Mouse (Mus musculus): Measurements from ENCODE around the gene Mgat4b. TPM values are rescaled to one million over a fixed set of nuclear protein-coding genes. Genes with fewer than 3 reads are reported as not detected.

Mgat4b gene
- polyA plus RNA-seq, 1 experiment from 2014 or later = 24.2 TPM

DNA sequence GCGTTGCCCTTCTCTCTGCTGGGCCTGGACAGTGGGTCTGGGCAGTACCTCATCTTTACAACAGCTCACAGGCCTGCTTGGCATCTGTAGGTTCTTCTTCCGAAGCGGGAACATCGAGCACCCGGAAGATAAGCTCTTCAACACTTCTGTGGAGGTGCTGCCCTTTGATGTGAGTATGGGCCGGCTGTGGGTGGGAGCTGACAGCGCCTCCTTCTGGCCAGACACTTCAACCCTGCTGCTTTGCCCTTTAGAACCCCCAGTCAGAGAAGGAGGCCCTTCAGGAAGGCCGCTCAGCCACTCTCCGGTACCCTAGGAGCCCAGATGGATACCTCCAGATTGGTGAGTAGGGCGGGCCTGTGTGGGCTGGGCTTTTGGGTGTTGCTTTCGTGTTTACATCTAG lies 23.3 kb downstream of the Mgat4b start:
- H3K4me1 ChIP-seq (replicated peaks; ENCODE audit: control insufficient read depth, insufficient read depth, low read length) = peaks cover 8% of the 10 kb centered on the region
- H3K4me3 ChIP-seq (ENCODE audit: low read depth, low read length) = no peak overlapping the region
- peaks cover 19% of the 10 kb centered on the region for H3K27me3 ChIP-seq (ENCODE audit: control insufficient read depth, insufficient read depth, low read length)
- no peak overlapping the region for H3K4me2 ChIP-seq (ENCODE audit: low read depth, low read length, severe bottlenecking)
- H3K9me3 ChIP-seq (ENCODE audit: control insufficient read depth, low read length) = no peaks in the 10 kb centered on the region
- H3K9ac ChIP-seq (ENCODE audit: low read length) = no peak overlapping the region
- no peak overlapping the region for H3K27ac ChIP-seq (ENCODE audit: low read depth, low read length)
- WGBS = 86% methylated on average over 11 of the region's 11 CpGs
- peaks cover 5% of the 10 kb centered on the region; the same call in 1 of the 2 replicates for H3K36me3 ChIP-seq (ENCODE audit: control insufficient read depth, insufficient read depth, low read length)
- ATAC-seq (replicated peaks; ENCODE audit: low FRiP score) = no peak
- DNase-seq (ENCODE audit: low spot score) = peak; percentile 54

DNA sequence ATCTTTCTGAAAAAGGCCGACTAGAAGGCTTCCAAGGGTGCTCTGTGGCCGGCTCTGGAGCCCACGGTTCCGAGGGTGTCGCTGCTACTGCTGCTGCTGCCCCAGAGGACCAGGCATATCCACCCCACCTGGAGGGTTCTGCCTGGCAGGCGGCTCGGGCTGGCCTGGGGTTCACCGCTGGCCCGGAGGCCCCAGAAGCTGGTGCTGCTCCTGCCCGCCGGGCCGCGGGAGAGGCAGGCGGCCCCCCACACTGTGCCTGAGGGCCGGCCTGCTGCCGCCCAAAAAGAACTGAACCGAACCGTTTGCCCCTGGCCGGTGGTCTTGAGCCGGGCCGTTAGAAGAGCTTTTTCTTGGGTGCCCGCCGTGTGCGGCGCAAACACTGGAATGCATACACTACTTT lies 23.9 kb downstream of the Mgat4b start:
- H3K4me1 ChIP-seq (replicated peaks; ENCODE audit: control insufficient read depth, insufficient read depth, low read length) = peaks cover 5% of the 10 kb centered on the region; the same call in 1 of the 2 replicates
- H3K36me3 ChIP-seq (ENCODE audit: control insufficient read depth, insufficient read depth, low read length) = peaks cover 5% of the 10 kb centered on the region; the same call in 1 of the 2 replicates
- no peak overlapping the region for H3K4me2 ChIP-seq (ENCODE audit: low read depth, low read length, severe bottlenecking)
- H3K27ac ChIP-seq (ENCODE audit: low read depth, low read length) = no peak overlapping the region
- DNase-seq (ENCODE audit: low spot score) (no peak), ATAC-seq (replicated peaks; ENCODE audit: low FRiP score) (no peak)
- H3K9ac ChIP-seq (ENCODE audit: low read length) = no peak overlapping the region
- no peak overlapping the region for H3K4me3 ChIP-seq (ENCODE audit: low read depth, low read length)
- no peaks in the 10 kb centered on the region for H3K9me3 ChIP-seq (ENCODE audit: control insufficient read depth, low read length)
- WGBS = 95% methylated on average over 25 of the region's 25 CpGs
- peaks cover 21% of the 10 kb centered on the region for H3K27me3 ChIP-seq (ENCODE audit: control insufficient read depth, insufficient read depth, low read length)

DNA sequence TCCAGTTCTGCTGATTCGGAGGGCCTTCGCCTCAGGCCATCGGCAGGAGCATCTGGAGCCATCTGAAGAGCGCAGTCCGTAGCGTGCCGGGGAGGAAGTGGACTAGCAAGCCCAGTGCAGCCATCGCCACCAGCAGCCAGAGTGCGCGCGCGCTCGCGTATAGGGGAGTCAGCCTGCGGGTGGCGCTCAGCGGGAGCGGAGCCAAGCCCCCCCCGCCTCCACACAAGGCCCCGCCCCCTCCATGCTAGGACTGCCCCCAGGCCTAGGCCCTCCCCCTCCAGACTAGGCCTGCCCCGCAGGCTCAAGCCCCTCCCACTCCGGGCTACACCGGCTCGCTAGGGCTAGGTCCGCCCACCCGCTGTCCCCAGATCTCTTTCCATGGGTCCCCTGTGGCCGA lies 25.8 kb downstream of the Mgat4b start:
- Histone ChIP-seq H3K4me2 (ENCODE audit: low read depth, low read length, severe bottlenecking) (peak overlapping the region; percentile 96), H3K27me3 (ENCODE audit: control insufficient read depth, insufficient read depth, low read length) (peaks cover 19% of the 10 kb centered on the region), H3K27ac (ENCODE audit: low read depth, low read length) (no peak overlapping the region)

DNA sequence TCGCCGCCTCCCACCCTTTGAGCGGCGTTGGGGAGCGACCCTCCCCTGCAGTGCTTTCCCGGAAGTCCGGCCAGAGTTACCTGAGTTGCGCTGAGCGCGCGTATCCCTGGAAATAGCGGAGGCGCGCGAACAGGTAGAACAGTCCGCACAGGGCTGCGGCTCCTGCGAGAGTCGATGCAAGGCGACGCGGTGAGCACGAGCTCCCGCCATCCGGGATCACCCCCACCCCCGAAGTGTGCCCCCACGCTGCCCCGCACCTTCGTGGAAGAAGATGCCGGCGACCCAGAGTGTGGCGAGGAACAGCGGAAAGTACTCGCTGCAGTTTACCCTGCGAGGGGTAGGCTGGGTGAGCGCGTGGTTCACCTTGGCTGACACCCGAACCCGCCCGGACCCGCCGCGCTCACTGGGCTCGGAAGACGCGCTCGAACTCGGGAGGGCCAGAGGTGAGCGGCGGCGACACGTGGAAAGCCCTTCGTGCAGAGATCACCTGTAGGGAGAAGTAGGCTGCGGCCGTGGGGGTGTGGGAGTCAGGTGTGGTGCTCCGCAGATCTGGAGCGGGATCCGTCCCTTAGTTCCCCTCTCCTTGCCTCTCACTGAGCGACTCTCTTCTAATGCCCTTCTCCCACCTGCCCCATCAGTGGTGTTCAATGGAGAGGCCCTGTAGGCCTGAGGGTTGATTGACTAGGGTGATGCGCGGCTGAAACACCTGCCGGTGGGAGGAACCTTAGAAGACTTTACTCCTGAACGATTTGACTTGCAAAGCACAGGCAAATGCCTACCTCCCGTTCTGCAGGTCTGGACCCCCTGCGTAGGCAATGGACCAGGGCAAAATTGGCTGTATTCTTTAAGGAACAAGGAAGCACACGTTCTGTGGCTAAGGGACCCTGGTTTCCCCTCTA lies 26.5 kb downstream of the Mgat4b start:
- peak overlapping the region; percentile 60 for H3K4me3 ChIP-seq (ENCODE audit: low read depth, low read length)
- peaks cover 2% of the 10 kb centered on the region; the same call in 1 of the 2 replicates for H3K4me1 ChIP-seq (replicated peaks; ENCODE audit: control insufficient read depth, insufficient read depth, low read length)
- peak overlapping the region; percentile 96 for H3K4me2 ChIP-seq (ENCODE audit: low read depth, low read length, severe bottlenecking)
- H3K36me3 ChIP-seq (ENCODE audit: control insufficient read depth, insufficient read depth, low read length) = peaks cover 5% of the 10 kb centered on the region; the same call in 1 of the 2 replicates
- peaks cover 19% of the 10 kb centered on the region for H3K27me3 ChIP-seq (ENCODE audit: control insufficient read depth, insufficient read depth, low read length)
- ATAC-seq (replicated peaks; ENCODE audit: low FRiP score) = 0 out of 2 replicates have a peak, but pooled peaks have one; percentile 11
- peak overlapping the region; percentile 58 for H3K9ac ChIP-seq (ENCODE audit: low read length)
- DNase-seq (ENCODE audit: low spot score) = peak; percentile 63
- no peak overlapping the region for H3K27ac ChIP-seq (ENCODE audit: low read depth, low read length)
- no peaks in the 10 kb centered on the region for H3K9me3 ChIP-seq (ENCODE audit: control insufficient read depth, low read length)
- WGBS = 2% methylated on average over 65 of the region's 66 CpGs

More for the DNA sequence above, 25.8 kb downstream of the Mgat4b start:
- Histone ChIP-seq H3K4me3 (ENCODE audit: low read depth, low read length) (peak overlapping the region; percentile 60), H3K9me3 (ENCODE audit: control insufficient read depth, low read length) (no peaks in the 10 kb centered on the region), H3K4me1 (replicated peaks; ENCODE audit: control insufficient read depth, insufficient read depth, low read length) (peaks cover 2% of the 10 kb centered on the region; the same call in 1 of the 2 replicates), H3K36me3 (ENCODE audit: control insufficient read depth, insufficient read depth, low read length) (peaks cover 5% of the 10 kb centered on the region; the same call in 1 of the 2 replicates), H3K9ac (ENCODE audit: low read length) (peak overlapping the region; percentile 58)
- DNase-seq (ENCODE audit: low spot score) (peak; percentile 93), ATAC-seq (replicated peaks; ENCODE audit: low FRiP score) (peak; percentile 92)
- under 1% methylated on average over 24 of the region's 27 CpGs for WGBS

DNA sequence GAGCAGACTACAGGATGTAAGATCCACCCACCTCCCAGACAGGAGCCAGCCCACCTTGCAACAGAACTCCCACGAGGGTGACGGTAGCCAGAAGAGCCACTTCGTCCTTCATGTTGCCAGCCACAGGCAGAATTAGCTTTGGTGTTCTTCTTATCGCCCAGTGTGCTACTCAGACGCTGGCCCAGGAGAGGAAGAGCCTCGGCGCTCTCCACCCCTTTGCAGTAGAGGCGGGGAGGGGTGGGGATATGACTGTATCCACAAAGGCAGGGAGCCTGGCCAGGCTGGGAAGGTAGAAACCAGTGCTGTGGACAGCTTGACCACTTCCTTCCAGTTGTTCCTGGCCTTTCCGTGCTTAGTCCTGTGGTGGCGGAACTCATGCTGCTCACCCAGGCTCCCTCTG lies 27.6 kb downstream of the Mgat4b start, which contains the start of gene Ltc4s:
TSS of gene Ltc4s (minus strand) at position 293 of the 400 bp plus-strand sequence.
- Histone ChIP-seq H3K27me3 (ENCODE audit: control insufficient read depth, insufficient read depth, low read length) (peaks cover 19% of the 10 kb centered on the region), H3K9ac (ENCODE audit: low read length) (no peak within 1 kb of the TSS), H3K4me2 (ENCODE audit: low read depth, low read length, severe bottlenecking) (peak within 1 kb of the TSS; percentile 96), H3K27ac (ENCODE audit: low read depth, low read length) (no peak within 1 kb of the TSS), H3K36me3 (ENCODE audit: control insufficient read depth, insufficient read depth, low read length) (peaks cover 2% of the 10 kb centered on the region; the same call in 1 of the 2 replicates), H3K9me3 (ENCODE audit: control insufficient read depth, low read length) (no peaks in the 10 kb centered on the region), H3K4me3 (ENCODE audit: low read depth, low read length) (peak within 1 kb of the TSS; percentile 60), H3K4me1 (replicated peaks; ENCODE audit: control insufficient read depth, insufficient read depth, low read length) (peaks cover 2% of the 10 kb centered on the region; the same call in 1 of the 2 replicates)
- ATAC-seq (replicated peaks; ENCODE audit: low FRiP score) (no peak), DNase-seq (ENCODE audit: low spot score) (no peak)
- WGBS = 52% methylated on average over 10 of the region's 10 CpGs

DNA sequence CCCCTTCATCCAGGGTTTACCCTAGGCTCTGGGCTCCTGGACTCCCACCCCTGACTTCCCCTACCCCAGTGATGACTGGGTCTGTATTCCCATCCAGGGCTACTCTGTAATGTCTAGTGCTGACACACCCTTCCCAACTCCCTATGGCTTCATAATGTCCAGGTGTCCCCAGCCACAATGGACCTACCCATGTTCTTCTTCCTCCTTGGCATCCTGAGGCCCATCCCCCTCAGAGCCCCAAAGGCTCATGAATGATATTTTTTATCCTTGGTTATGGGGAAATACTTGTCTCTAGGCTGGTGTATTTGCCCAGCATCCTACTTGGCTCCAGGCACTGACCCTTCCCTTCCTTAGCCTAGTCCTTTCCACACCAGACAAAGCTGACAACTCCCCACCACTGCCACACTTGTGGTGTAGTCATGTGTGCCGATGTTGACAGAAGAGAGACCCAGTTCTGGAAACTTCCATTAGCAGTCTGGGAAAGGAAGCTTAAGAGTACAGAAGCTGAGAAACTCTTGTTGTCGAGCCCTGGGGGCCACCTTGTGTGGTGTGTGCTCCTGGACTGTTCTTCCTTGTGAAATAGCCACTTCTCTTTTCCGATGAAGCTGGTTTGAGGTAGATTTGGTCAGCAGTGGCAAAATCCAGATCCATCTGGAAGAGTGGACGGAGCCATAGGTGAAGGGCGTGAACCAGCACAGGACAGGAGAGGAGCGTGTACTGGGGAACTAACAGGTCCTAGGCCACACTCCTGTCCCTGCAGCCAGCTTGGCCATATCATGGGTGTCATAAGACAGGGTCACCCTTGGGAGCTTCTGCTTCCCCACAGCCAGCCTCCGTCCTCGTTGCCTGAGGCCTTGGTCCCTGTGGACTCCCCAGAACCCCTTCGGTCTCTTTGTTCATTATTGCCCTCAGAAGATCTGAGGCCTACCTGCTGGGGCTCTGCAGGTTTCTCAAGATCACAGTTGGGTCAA lies 28.4 kb downstream of the Mgat4b start:
- Histone ChIP-seq H3K36me3 (ENCODE audit: control insufficient read depth, insufficient read depth, low read length) (peaks cover 2% of the 10 kb centered on the region; the same call in 1 of the 2 replicates), H3K4me3 (ENCODE audit: low read depth, low read length) (no peak overlapping the region), H3K9ac (ENCODE audit: low read length) (no peak overlapping the region), H3K4me2 (ENCODE audit: low read depth, low read length, severe bottlenecking) (no peak overlapping the region), H3K4me1 (replicated peaks; ENCODE audit: control insufficient read depth, insufficient read depth, low read length) (peaks cover 2% of the 10 kb centered on the region; the same call in 1 of the 2 replicates), H3K27me3 (ENCODE audit: control insufficient read depth, insufficient read depth, low read length) (peaks cover 19% of the 10 kb centered on the region), H3K9me3 (ENCODE audit: control insufficient read depth, low read length) (no peaks in the 10 kb centered on the region), H3K27ac (ENCODE audit: low read depth, low read length) (no peak overlapping the region)
- DNase-seq (ENCODE audit: low spot score) (no peak), ATAC-seq (replicated peaks; ENCODE audit: low FRiP score) (no peak)
- WGBS = 90% methylated on average over 9 of the region's 9 CpGs

DNA sequence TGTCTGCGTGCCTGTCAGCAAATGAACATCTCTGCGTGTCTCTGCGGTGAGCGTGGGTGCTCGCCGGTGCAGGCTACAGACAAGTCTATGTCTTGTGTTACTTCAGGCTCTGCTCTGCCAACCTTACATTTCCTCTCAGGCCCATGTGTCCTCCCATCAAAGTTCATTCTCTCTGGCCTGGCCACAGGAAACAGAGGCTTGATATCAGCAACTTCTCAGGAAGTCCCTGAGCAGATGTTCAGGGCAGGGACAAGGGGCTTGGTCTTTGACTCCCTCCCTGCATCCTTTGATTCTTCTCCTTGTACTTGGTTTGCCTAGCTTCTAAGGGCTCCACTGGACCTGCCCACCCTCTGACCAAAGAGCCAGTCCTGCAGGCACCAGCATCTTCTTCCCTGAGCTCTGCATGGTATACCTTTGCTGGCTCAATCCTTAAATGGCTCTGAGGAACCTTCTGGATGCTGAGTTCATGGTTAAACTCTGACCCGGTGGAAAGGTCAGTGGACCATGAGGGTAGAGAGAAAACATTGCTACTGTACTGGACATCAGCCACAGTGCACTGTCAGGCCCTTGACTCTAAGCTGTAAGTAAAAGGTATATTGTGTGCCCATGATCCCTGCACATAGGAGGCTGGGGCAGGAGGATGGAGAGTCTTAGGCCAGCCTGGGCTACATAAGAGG lies 29.7 kb downstream of the Mgat4b start:
- ATAC-seq (replicated peaks; ENCODE audit: low FRiP score) = no peak
- H3K27ac ChIP-seq (ENCODE audit: low read depth, low read length) = no peak overlapping the region

More for the DNA sequence above, 29.7 kb downstream of the Mgat4b start:
- Histone ChIP-seq H3K4me3 (ENCODE audit: low read depth, low read length) (no peak overlapping the region), H3K4me1 (replicated peaks; ENCODE audit: control insufficient read depth, insufficient read depth, low read length) (peaks cover 2% of the 10 kb centered on the region; the same call in 1 of the 2 replicates), H3K36me3 (ENCODE audit: control insufficient read depth, insufficient read depth, low read length) (no peaks in the 10 kb centered on the region), H3K9me3 (ENCODE audit: control insufficient read depth, low read length) (no peaks in the 10 kb centered on the region), H3K9ac (ENCODE audit: low read length) (no peak overlapping the region), H3K4me2 (ENCODE audit: low read depth, low read length, severe bottlenecking) (no peak overlapping the region), H3K27me3 (ENCODE audit: control insufficient read depth, insufficient read depth, low read length) (peaks cover 19% of the 10 kb centered on the region)
- no peak for DNase-seq (ENCODE audit: low spot score)
- 94% methylated on average over 7 of the region's 7 CpGs for WGBS

All from forebrain, embryonic 11.5 days (tissue).